Mouse (Mus musculus) monocyte, adult 2 months (primary cell): ENCODE data around the gene Fgd6.

Experiments
- DNase-seq, 2 experiments: peaks; one replicate each; pipeline ENCODE4 v3.0.0; 2022; ENCODE audit warnings: low spot score in 2 of 2, low read depth in 1 of 2

Gene Fgd6

DNA sequence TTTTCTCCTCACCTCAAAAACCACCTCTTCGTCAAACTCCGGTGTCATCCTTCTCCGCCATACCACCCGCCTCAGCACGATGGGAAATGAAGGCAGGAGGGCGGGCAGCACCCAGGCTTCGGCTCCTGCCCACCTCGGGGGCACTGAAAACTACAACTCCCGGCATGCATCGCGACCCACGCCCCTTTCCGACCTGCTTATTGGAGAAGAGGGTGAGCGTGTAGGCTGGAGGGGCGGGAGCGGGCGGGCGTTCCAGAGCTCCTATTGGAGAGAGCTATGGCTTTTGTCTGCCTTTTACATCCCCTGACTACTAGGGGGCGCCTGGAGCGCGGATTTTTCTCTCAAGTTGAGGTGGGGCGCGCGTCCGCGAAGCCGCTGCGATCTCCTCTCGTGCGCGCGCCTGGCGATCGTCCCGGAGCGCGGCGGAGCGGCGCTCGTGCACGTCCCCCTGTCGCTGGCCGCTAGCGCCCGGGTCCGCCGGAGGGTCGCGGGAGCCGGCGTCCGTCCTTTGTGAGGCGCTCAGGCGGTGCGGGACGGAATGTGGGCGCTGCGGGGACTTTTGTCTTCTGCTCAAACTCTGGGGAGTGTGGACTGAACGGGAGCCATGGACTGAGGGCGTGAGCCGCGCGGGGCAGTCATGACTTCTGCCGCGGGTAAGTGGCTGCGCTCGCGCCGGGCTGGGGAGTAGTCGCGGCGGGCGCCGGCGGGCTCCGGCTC lies at the start of gene Fgd6, which contains the start of gene Vezt:
Gene Fgd6 (plus strand): TSS at position 344 of the 717 bp plus-strand sequence.
Gene Vezt (minus strand): TSS at position 160 of the 717 bp plus-strand sequence.
- peak; percentile 90 to 95 for DNase-seq

DNA sequence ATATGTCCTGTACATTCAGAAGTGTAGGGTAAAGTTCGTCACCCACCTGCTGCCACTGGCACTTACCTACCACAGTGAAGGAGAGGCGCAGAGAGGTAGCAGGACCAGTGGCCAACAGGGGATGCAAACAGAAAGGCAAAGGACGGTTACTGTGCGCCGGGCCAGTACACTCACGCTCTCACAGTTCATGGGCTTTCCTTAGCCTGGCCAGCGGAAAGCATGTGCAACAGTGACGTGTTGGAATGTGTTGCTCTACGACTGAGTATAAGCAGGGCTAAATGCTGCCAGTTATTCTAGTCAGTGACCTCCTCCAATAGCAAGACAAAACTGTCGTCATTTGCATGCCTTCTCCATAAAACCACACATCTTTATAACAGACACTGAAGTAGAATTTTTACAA lies 41.7 kb upstream of the Fgd6 start:
- no peak for DNase-seq

GRCm38 (mm10) chr10:93995100-93995499 lies 40.7 kb upstream of the Fgd6 start:
- no peak for DNase-seq

DNA sequence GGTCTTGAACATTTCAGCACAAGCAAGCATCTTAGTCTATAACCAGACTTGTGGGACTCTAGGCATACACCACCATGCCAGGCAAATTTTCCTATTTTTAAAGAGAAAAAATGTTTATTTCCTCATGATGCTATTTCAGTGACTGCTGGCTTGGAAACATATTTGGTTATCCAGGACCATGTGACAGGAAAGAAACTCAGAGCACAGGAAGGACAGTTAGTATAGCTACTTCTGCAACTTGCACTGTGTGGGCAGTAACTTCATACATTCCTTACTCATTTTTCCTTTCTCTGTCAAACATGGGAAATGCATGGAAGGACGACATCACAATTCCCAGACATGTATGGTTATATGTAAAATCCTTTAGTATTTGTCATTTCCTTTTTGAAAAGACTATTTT lies 36.4 kb upstream of the Fgd6 start:
- no peak for DNase-seq

DNA sequence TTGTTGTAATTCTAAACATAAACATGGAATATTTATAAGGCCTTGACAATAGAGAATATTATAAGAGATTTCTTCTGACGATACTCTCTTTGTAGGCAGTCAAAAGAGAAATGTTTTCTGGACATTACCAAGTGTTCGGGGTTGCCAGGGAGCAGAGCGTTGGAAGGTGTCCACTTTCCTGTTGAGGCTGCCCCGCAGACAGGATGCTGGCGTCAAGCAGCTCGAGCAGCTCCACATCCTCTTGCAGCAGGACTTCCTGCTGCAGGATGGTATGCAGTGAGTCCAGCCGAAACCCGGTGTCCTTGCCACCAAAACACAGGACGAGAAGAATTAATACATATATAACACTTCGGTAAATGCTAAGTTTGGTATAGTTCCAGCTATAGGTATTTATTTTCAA lies 35.6 kb upstream of the Fgd6 start:
- DNase-seq = no peak

- no peak for DNase-seq
Measured at GRCm38 (mm10) chr10:94008356-94008755, 27.4 kb upstream of the Fgd6 start.

DNA sequence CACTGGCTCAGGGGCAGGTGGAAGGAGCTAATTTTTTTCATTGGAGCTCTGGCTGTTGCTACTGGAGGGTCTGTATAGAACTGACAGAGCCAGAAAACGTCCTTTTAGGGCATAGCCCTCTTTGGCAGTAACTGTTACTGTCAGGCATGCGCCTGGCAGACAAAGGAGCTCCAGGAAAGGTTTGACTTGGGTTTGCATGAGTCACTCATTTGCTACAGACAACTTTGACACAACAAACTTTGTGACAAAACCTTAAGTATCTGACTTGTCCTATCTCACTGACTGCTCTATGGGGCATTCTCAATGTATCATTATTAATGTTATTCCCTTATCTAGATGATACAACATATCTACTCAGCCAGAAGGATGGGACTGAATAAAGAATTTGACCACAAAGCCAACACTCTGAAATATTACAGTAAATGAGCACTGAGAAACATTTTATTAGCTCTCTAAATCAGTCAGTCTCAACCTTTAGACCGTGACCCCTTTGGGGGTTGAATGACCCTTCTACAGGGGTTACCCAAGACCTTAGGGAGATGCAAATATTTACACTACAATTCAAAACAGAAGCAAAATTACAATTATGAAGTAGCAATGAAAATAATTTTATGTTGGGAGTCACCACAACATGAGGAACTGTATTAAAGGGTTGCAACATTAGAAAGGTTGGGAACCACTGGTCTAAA lies 25.7 kb upstream of the Fgd6 start:
- no peak for DNase-seq

DNA sequence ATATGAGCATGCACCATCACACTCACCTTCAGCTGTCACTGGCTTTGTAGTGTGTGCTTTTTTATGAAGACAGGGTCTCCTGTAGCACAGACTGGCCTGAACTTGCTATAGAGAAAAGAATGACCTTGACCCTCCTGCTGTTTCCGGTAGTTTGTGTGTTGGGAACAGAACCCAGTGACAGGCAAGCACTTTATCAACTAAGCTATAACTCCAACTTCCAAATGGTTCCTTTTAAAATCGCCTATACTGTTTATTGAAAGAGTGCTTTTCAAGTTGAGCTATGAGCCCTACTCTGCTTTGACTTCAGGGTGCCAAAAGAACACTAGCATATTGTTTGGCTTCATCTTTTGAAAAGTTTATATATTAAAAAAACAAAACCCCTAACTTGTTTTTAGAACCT lies 24.8 kb upstream of the Fgd6 start:
- no peak for DNase-seq

GRCm38 (mm10) chr10:94013196-94013595 lies 22.6 kb upstream of the Fgd6 start:
- no peak for DNase-seq

- no peak for DNase-seq
Measured at GRCm38 (mm10) chr10:94014200-94014599, 21.6 kb upstream of the Fgd6 start.

GRCm38 (mm10) chr10:94017455-94017854 lies 18.3 kb upstream of the Fgd6 start:
- DNase-seq = no peak

GRCm38 (mm10) chr10:94020587-94020986 lies 15.2 kb upstream of the Fgd6 start:
- DNase-seq = no peak

DNA sequence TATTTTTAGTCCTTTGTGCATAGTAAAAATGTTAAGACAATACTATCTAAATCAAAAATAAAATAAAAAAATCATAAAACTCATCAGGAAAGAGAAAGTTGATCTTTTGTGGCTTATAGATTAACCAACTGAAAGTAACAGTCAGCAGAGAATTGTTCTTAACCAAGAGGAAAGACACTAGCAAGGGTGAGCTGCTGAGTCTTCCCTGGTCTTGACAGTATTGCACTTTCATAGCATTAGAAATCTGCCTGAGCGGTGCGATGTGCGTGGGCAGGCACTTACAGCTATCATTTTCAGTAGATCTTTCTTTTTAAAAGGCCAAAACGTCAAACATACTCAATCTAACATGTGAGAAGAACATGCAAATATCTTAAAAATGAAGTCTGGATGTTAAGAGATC lies 14.7 kb upstream of the Fgd6 start:
- DNase-seq = no peak

GRCm38 (mm10) chr10:94025079-94025478 lies 10.7 kb upstream of the Fgd6 start:
- no peak for DNase-seq

DNA sequence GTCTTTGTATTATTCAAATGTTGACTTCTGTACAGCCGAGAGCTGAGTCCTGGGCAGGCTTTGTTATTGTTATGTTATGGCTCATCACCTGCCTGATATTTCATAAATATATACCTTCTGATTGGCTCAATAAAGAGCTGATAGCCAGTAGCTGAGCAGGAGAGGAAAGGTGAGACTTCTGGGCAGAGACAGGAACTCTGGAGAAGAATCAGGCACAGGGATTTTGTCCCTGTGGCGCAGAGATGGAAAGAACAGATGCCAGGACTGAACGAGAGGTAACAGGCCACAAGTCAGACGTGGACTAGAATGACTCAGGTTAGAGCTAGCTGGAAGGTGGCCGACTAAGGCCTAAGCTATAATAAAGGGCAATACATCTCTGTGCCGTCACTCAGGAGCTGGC lies 7.3 kb upstream of the Fgd6 start:
- DNase-seq = no peak

DNA sequence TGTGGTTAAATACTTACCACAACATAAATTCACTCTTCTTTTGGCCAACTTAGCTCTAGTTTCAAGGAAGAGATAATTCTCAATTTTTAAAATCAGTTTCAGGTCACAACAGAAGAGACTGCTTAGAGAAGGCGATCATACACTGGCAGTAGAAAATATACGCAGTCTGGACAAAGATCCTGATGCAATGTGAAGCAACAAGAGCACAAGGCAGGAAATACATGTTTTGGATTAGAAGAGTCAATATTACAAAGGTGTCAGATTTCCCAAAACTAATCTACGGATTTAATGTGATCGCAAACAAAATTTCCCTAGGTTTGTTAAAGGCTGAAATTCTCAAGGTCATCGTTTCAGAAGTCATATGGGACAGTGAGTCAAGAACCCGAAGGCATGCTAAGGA lies 4.6 kb upstream of the Fgd6 start:
- no peak for DNase-seq

DNA sequence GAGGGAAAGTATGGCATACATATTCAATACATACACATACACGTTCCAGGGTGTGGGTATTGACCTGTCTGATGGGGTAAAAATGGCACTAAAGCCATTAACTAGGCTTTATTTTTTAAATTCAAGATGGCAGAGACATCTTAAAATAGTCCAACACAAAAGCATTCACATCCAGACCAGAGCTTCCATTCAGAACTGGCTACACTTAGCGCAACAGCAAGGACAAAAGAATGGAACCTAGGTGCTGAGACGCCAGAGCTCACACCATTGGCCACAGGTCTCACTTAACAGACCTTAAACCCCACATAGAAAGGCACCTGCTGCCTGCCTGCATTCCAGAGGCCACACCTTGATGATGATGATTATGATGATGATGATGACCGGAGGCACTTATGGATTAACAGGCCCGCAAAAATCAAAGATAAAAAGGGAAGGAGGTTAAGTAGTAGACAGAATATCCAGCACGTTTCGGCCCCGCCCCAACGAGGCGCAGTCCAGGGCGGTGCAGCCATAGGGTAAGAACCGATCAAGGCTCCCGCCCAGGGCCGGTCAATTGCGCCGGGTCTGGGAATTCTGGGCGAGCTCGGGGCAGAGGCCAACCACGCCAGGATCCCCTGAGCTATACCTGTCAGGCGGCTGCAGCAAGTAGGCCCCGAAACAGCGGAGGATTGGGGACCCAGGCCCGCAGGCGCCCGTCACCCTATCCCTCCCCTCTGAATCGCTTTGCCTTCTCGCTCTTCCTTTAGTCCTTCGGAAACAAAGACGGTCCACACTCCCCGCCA lies 734 bp upstream of the Fgd6 start:
- peak in 1 of 2 experiments; percentile 43 for DNase-seq

DNA sequence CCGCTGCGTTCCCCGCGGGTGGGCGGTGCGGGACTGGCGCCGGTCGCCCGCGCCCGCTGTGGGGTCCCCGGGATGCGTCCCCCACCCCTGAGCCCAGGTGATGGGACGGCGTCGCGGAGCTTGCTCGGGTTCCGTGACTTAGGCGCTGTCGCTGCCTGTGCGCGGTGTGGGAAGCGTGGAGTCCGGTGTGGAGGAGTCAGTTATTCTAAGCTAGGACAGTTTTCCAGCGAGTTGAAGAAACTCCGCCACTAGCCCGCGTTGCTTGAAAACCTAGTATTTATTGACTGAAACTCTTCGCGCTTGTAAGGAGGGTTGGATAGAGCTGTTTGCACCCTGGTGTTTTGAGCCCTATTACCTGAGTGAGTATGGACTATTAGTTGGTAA lies 566 bp downstream of the Fgd6 start:
- DNase-seq = no peak

DNA sequence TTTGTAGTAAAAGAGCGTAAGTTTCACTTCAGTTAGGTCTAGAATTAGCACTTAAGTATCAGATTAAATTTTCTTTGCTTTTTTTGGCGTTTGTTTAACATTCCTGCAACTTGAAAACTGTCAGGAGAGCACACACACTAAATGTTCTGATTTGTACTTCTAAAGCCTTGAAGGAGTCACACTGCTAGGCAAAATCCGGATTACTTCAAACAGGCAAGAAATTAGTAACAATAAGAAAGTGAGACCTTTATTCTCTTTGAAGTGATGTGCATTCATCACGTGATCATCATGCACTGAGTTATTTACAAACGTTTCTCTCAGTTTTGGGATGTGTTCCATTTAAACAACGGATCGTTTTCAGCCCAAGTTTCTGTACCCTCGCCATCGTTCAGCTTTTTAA lies 1.4 kb downstream of the Fgd6 start:
- no peak for DNase-seq

DNA sequence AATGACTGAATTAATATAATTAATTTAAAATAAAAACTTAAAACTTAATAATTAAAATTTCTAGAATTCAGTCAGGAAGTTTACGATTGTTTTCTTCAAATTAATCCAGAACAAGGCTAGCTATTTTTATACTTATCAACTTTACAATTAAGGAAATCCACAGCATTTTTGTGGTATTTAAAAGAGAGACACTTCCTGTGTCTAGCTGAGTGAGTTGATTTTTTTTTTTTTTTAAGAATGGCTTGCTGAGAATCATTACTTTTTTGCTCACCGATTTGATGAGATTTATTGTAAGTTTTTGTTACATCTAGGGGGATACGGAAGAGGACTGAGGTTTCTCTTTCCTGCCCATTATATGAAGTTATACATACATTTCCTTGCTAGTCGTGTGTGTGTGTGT lies 1.8 kb downstream of the Fgd6 start:
- no peak for DNase-seq

DNA sequence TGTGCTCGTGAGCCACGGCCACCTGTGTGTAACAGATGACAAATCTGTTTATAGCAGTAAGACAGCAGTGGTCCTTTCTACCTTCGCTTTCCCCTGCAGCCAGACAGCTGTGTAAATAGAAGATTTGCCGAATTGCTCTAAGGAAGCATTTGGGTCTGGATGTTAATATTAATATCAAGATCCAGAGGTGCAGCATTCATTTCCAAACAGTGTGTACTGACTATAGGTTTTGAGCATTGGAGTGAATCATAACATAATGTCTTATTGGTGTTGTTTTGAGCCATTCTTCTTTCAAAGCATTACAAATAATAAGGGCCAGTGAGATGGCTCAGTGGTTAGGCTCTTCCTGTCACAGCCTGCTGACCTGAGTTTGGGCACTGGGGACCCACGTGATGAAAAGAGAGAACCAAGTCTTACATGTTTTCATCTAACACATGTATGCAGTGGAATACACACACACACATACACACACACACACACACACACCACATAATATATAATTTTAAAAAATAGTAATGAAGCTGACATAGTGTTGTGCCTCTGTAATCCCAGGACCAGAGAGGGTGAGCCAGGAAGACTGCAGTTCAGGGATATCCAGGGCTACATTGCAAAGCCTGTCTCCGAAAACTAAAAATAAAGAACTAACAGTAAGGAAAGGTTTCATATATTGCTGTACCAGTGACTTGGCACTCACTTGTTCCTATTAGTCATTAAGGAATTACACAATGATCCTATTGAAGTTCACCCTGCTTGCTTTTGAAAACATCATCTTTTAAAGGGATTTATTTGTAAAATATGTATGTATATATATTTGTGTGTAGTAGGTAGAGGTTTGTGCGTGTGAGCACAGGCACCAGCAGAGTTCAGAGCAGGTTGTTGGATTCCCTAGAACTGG lies 2.8 kb downstream of the Fgd6 start:
- no peak for DNase-seq
